Mouse (Mus musculus) erythroblast, embryonic 14.5 days (primary cell): ENCODE measurements around the gene Mfsd11.

Experiments used
- GATA1 ChIP-seq: IDR thresholded peaks from 2 replicates; pipeline ENCODE4 v1.6.1; 2012; ENCODE audit warnings: low read length, inconsistent platforms, mixed read lengths
- TAL1 ChIP-seq: IDR thresholded peaks from 3 replicates; pipeline ENCODE4 v1.6.1; 2012; ENCODE audit warnings: low read length, inconsistent platforms, mixed read lengths

DNA sequence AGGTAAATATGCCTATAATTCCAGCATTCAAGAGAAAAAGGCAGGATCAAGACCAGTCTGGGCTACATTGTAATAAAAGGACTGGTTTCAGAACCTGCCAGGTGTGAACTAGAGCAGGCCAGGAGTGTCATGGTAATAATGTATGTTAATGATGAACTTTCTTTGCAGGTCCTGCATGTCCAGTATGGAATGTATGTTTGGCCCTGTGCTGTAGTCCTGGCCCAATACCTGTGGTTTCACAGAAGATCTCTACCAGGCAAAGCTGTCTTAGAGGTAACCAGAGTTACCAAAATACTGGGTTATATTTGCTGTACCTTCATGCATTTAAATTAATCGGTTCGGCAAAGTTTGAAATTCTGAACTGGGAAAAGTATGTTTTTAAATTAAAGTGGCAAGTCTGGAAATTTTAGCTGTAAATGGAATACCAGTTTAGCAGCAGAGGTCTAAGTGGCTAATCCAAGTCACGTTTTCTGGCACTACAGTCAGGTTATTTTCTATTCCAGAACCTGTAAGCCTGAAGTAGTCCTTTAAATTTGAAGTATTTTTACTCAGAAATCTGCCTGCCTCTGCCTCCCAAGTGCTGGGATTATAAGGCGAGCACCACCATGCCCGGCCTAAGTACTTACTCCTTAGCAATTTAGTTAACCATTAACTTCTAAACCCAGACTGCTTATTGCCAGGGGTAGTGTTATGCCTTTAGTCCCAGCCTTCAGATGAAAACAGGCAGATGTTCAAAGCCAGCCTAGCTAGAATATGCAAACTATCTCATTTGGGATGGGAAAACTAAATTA, 4.0 kb upstream of the Mfsd11 start:
- TF ChIP-seq TAL1 (no peak), GATA1 (no peak)
